7 mouse cellular contexts compared by ENCODE assay signal in the genomic region with DNA sequence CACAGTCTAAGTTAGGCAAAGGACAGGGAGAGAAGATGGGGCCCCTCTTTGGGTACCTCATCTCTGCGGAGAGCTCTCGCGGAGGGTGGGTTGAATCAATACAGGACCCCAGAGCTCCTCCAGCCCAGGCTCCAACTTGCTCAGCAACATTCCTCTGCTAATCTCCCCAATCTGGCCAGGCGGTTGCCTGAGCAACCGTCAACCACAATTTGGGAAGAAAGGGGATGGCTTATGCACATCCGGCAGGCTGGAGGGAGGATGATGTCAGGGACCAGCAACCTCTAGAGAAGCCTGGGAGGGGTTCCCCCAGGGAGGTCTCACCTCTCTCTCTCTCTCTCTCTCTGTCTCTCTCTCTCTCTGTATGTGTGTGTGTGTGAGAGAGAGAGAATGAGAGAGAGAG. TPM values are rescaled to one million over a fixed set of nuclear protein-coding genes. Genes with fewer than 3 reads are reported as not detected.
DNase-seq lines count a peak whose midpoint lies in the region; ATAC-seq and TF ChIP-seq lines count a peak whose summit lies in the region.

No protein-coding gene starts in this region.

- no peak for TF ChIP-seq CTCF in G1E (IDR thresholded peaks at IDR 0.05; ENCODE audit: low read depth, low read length)
- TF ChIP-seq CTCF in cerebellum, adult 2 months (IDR thresholded peaks at IDR 0.05; ENCODE audit: borderline replicate concordance, insufficient read depth, low read depth, low read length), result no peak

- no peak for ATAC-seq in G1E (ENCODE audit: extremely low read depth, insufficient number of reproducible peaks, low FRiP score, poor library complexity, severe bottlenecking)
- ATAC-seq in hindbrain, embryonic 12.5 days (ENCODE audit: low FRiP score), result no peak
- peak; percentile 41; the same call in 1 of the 2 replicates for ATAC-seq in limb, embryonic 15.5 days (ENCODE audit: insufficient number of reproducible peaks, low FRiP score, low TSS enrichment, low read depth)

- no peak for TF ChIP-seq POLR2A in cerebellum, adult 2 months (IDR thresholded peaks at IDR 0.05; ENCODE audit: borderline replicate concordance, insufficient read depth, low read length)

- WGBS in hindbrain, embryonic 12.5 days, result 14% methylated on average over 6 of the region's 6 CpGs
- 9% methylated on average over 6 of the region's 6 CpGs for WGBS in limb, embryonic 15.5 days
- WGBS in cerebellum, adult 2 months, result 51% methylated on average over 6 of the region's 6 CpGs

- no peak overlapping the region for H3K4me2 ChIP-seq in hindbrain, embryonic 12.5 days (replicated peaks)
- no peak overlapping the region for H3K4me2 ChIP-seq in limb, embryonic 15.5 days

- H3K9ac ChIP-seq in hindbrain, embryonic 12.5 days, result no peak overlapping the region
- H3K9ac ChIP-seq in limb, embryonic 15.5 days, result 0 out of 2 replicates have a peak overlapping the region, but pooled peaks have one; percentile 14

- H3K9me3 ChIP-seq in G1E (replicated peaks), result no peaks in the 10 kb centered on the region
- H3K9me3 ChIP-seq in hindbrain, embryonic 12.5 days (replicated peaks), result no peaks in the 10 kb centered on the region
- H3K9me3 ChIP-seq in limb, embryonic 15.5 days, result no peaks in the 10 kb centered on the region

- H3K27ac ChIP-seq in hindbrain, embryonic 12.5 days, result 0 out of 2 replicates have a peak overlapping the region, but pooled peaks have one; percentile 5
- H3K27ac ChIP-seq in limb, embryonic 15.5 days, result peak overlapping the region; percentile 30; the same call in 1 of the 2 replicates
- no peak overlapping the region for H3K27ac ChIP-seq in cerebellum, adult 2 months (ENCODE audit: insufficient read depth, low read length)

- no peaks in the 10 kb centered on the region for H3K27me3 ChIP-seq in G1E (ENCODE audit: insufficient read depth, low read length)
- H3K27me3 ChIP-seq in hindbrain, embryonic 12.5 days, result peaks cover 5% of the 10 kb centered on the region; the same call in 1 of the 2 replicates
- no peaks in the 10 kb centered on the region for H3K27me3 ChIP-seq in limb, embryonic 15.5 days
- H3K27me3 ChIP-seq in cerebellum, adult 2 months (ENCODE audit: control insufficient read depth, insufficient read depth, low read length), result no peaks in the 10 kb centered on the region

- H3K4me1 ChIP-seq in G1E (ENCODE audit: insufficient read depth, low read depth, low read length), result peaks cover 92% of the 10 kb centered on the region
- H3K4me1 ChIP-seq in hindbrain, embryonic 12.5 days, result peaks cover 36% of the 10 kb centered on the region
- H3K4me1 ChIP-seq in limb, embryonic 15.5 days, result peaks cover 11% of the 10 kb centered on the region
- H3K4me1 ChIP-seq in cerebellum, adult 2 months (ENCODE audit: control insufficient read depth, insufficient read depth, low read length), result peaks cover 16% of the 10 kb centered on the region

- peak overlapping the region; percentile 50; the same call in 1 of the 2 replicates for H3K4me3 ChIP-seq in G1E (ENCODE audit: low read depth, low read length)
- no peak overlapping the region for H3K4me3 ChIP-seq in hindbrain, embryonic 12.5 days
- no peak overlapping the region for H3K4me3 ChIP-seq in limb, embryonic 15.5 days
- no peak overlapping the region for H3K4me3 ChIP-seq in cerebellum, adult 2 months (replicated peaks; ENCODE audit: insufficient read depth, low read depth, low read length)

- H3K36me3 ChIP-seq in G1E (replicated peaks), result peaks cover 70% of the 10 kb centered on the region
- H3K36me3 ChIP-seq in hindbrain, embryonic 12.5 days, result no peaks in the 10 kb centered on the region
- H3K36me3 ChIP-seq in limb, embryonic 15.5 days, result no peaks in the 10 kb centered on the region

- DNase-seq in G1E (ENCODE audit: low spot score) (peak; percentile 45), NIH3T3 (ENCODE audit: low read depth) (peak; percentile 11)
- no peak for DNase-seq in cerebellum, adult 2 months
- no peak for DNase-seq in frontal cortex, postnatal 25 days (ENCODE audit: low spot score in 2 of 2)
- DNase-seq in adrenal gland, postnatal 36 days, result no peak

RNA-seq across cellular contexts. Expression of a gene that starts 11.2 kb away (rescaled TPM):
- total RNA-seq in G1E (2014; fragmentation: Nextera tagmentation) (41.8 and 44.4 TPM in 2 replicates), G1E (2017) (5.5 and 7.3 TPM in 2 replicates)
- 53.1 and 54.0 TPM in 2 replicates for polyA plus RNA-seq in G1E (2012)
- polyA plus RNA-seq in hindbrain, embryonic 12.5 days (2016; fragmentation: Nextera tagmentation; extraction: Ambion mirVana), result 22.7 and 30.2 TPM in 2 replicates
- polyA plus RNA-seq in limb, embryonic 15.5 days (2015; fragmentation: Nextera tagmentation; extraction: Ambion mirVana), result 9.9 and 14.1 TPM in 2 replicates
- 46.1 and 47.3 TPM in 2 replicates for polyA plus RNA-seq in cerebellum, adult 2 months (2012; rRNA removed)
- 10 to 100 TPM; 34.2 to 75.7 TPM for total RNA-seq in adrenal gland, postnatal 36 days (2021)

RNA-seq across cellular contexts. Expression of a gene that starts 16.4 kb away (rescaled TPM):
- total RNA-seq in G1E (2014; fragmentation: Nextera tagmentation) (29.3 and 50.6 TPM in 2 replicates), G1E (2017) (38.0 and 40.0 TPM in 2 replicates)
- 31.3 and 32.3 TPM in 2 replicates for polyA plus RNA-seq in G1E (2012)
- 40.1 and 44.6 TPM in 2 replicates for polyA plus RNA-seq in hindbrain, embryonic 12.5 days (2016; fragmentation: Nextera tagmentation; extraction: Ambion mirVana)
- 44.6 and 48.3 TPM in 2 replicates for polyA plus RNA-seq in limb, embryonic 15.5 days (2015; fragmentation: Nextera tagmentation; extraction: Ambion mirVana)
- 41.0 and 43.8 TPM in 2 replicates for polyA plus RNA-seq in cerebellum, adult 2 months (2012; rRNA removed)
- total RNA-seq in adrenal gland, postnatal 36 days (2021), result 10 to 100 TPM; 83.5 to 85.4 TPM

RNA-seq across cellular contexts. Expression of a gene that starts 46.5 kb away (rescaled TPM):
- total RNA-seq in G1E (2014; fragmentation: Nextera tagmentation) (44.8 and 53.1 TPM in 2 replicates), G1E (2017) (33.9 and 60.3 TPM in 2 replicates)
- polyA plus RNA-seq in G1E (2012), result 153 and 156 TPM in 2 replicates
- 139 and 147 TPM in 2 replicates for polyA plus RNA-seq in hindbrain, embryonic 12.5 days (2016; fragmentation: Nextera tagmentation; extraction: Ambion mirVana)
- 97.7 and 99.5 TPM in 2 replicates for polyA plus RNA-seq in limb, embryonic 15.5 days (2015; fragmentation: Nextera tagmentation; extraction: Ambion mirVana)
- polyA plus RNA-seq in cerebellum, adult 2 months (2012; rRNA removed), result 77.6 and 81.9 TPM in 2 replicates
- total RNA-seq in adrenal gland, postnatal 36 days (2021), result 10 to 100 TPM; 59.3 to 63.3 TPM

Comparison
In these comparisons a context has a peak if more than half of its experiments do, and no peak if none do; other contexts are left out.
1. DNase-seq: peak in G1E (single experiment) and NIH3T3 (single experiment); none in cerebellum, adult 2 months (0 of 2), frontal cortex, postnatal 25 days (0 of 2) and adrenal gland, postnatal 36 days (0 of 2).